Mouse (Mus musculus) heart, embryonic 15.5 days (tissue): ENCODE measurements at regions not wholly inside any gene's neighbourhood (a gene's known extent, or its start where the extent isn't known, plus 50 kb on each side); places are given as distances from the start of the nearest gene placed in this dataset.
"Not testable (repeated sequence)": the region's sequence is repeated elsewhere in the genome, so short reads cannot be mapped to it uniquely, and the experiment has no call there.

Experiments used
- ATAC-seq: fragments of 200-750 bp; cut with Nextera tagmentation; replicated peaks from 2 replicates; pipeline ENCODE4 v1.8.0; 2017; ENCODE audit warnings: low read depth, moderate TSS enrichment; ENCODE audit not compliant: insufficient number of reproducible peaks, insufficient read depth, low FRiP score
- H3K27ac ChIP-seq: fragments of 300-500 bp; sonication (generic); 2 replicates; pipeline ENCODE4 v1.5.1; 2015; ENCODE audit warnings: mild to moderate bottlenecking, inconsistent platforms
- H3K27me3 ChIP-seq: fragments of 300-500 bp; sonication (generic); 2 replicates; pipeline ENCODE4 v1.6.1; 2015; ENCODE audit warnings: inconsistent platforms
- H3K36me3 ChIP-seq: fragments of 300-500 bp; sonication (generic); 2 replicates; pipeline ENCODE4 v1.6.1; 2015; ENCODE audit warnings: mild to moderate bottlenecking, inconsistent platforms
- H3K4me1 ChIP-seq: fragments of 300-500 bp; sonication (generic); replicated peaks from 2 replicates; pipeline ENCODE4 v1.6.1; 2015; ENCODE audit warnings: inconsistent platforms
- H3K4me2 ChIP-seq: fragments of 300-500 bp; sonication (generic); 2 replicates; pipeline ENCODE4 v1.6.1; 2015; ENCODE audit warnings: inconsistent platforms, mild to moderate bottlenecking, moderate library complexity
- H3K4me3 ChIP-seq: fragments of 300-500 bp; sonication (generic); 2 replicates; pipeline ENCODE4 v1.5.1; 2015; ENCODE audit warnings: mild to moderate bottlenecking, inconsistent platforms
- H3K9ac ChIP-seq: fragments of 300-500 bp; sonication (generic); 2 replicates; pipeline ENCODE4 v1.6.1; 2015; ENCODE audit warnings: mild to moderate bottlenecking, inconsistent platforms
- H3K9me3 ChIP-seq: fragments of 300-500 bp; sonication (generic); replicated peaks from 2 replicates; pipeline ENCODE4 v1.6.1; 2016; ENCODE audit warnings: inconsistent platforms
- WGBS: fragments of 180-500 bp; shearing (Covaris S2); methylation state at CpG from one replicate; pipeline ENCODE4 v1.1.7; 2015; ENCODE audit warnings: mixed read lengths; 5-methylcytosine and 5-hydroxymethylcytosine counted together

- Histone ChIP-seq H3K9ac (no peak overlapping the region), H3K27me3 (no peaks in the 10 kb centered on the region), H3K4me3 (no peak overlapping the region), H3K9me3 (no peaks in the 10 kb centered on the region), H3K27ac (no peak overlapping the region), H3K4me1 (peaks cover 29% of the 10 kb centered on the region), H3K36me3 (no peaks in the 10 kb centered on the region), H3K4me2 (no peak overlapping the region)
- 60% methylated on average over 12 of the region's 12 CpGs for WGBS
- ATAC-seq = no peak
These were observed 162.3 kb downstream of the Bcl2l11 start for GRCm38 (mm10) chr2:128288138-128288551.

GRCm38 (mm10) chr2:128290609-128291008, 164.8 kb downstream of the Bcl2l11 start:
- Histone ChIP-seq H3K9ac (no peak overlapping the region), H3K4me3 (no peak overlapping the region), H3K9me3 (no peaks in the 10 kb centered on the region), H3K4me2 (no peak overlapping the region), H3K4me1 (peaks cover 13% of the 10 kb centered on the region), H3K36me3 (no peaks in the 10 kb centered on the region), H3K27me3 (no peaks in the 10 kb centered on the region), H3K27ac (no peak overlapping the region)
- WGBS = 87% methylated on average over 3 of the region's 3 CpGs
- ATAC-seq = no peak

- Histone ChIP-seq H3K27ac (no peak overlapping the region), H3K36me3 (no peaks in the 10 kb centered on the region), H3K9ac (no peak overlapping the region), H3K4me1 (peaks cover 11% of the 10 kb centered on the region; the same call in 1 of the 2 replicates), H3K27me3 (no peaks in the 10 kb centered on the region), H3K9me3 (no peaks in the 10 kb centered on the region), H3K4me3 (no peak overlapping the region), H3K4me2 (no peak overlapping the region)
- ATAC-seq = no peak
- WGBS = 66% methylated on average over 3 of the region's 3 CpGs
These were observed 168.8 kb downstream of the Bcl2l11 start for GRCm38 (mm10) chr2:128294610-128295009.

- H3K27me3 ChIP-seq = no peaks in the 10 kb centered on the region
- H3K27ac ChIP-seq = no peak overlapping the region
- H3K9me3 ChIP-seq = no peaks in the 10 kb centered on the region
- H3K4me3 ChIP-seq = no peak overlapping the region
- H3K4me1 ChIP-seq = peaks cover 11% of the 10 kb centered on the region; the same call in 1 of the 2 replicates
- H3K36me3 ChIP-seq = no peaks in the 10 kb centered on the region
- H3K4me2 ChIP-seq = no peak overlapping the region
- WGBS = 67% methylated on average over 11 of the region's 11 CpGs
- no peak overlapping the region for H3K9ac ChIP-seq
- no peak for ATAC-seq
These were observed 169.2 kb downstream of the Bcl2l11 start for GRCm38 (mm10) chr2:128295018-128295424.

- Histone ChIP-seq H3K36me3 (no peaks in the 10 kb centered on the region), H3K27me3 (no peaks in the 10 kb centered on the region), H3K4me3 (no peak overlapping the region), H3K27ac (no peak overlapping the region), H3K4me1 (peaks cover 11% of the 10 kb centered on the region; the same call in 1 of the 2 replicates), H3K4me2 (no peak overlapping the region), H3K9me3 (no peaks in the 10 kb centered on the region), H3K9ac (no peak overlapping the region)
- WGBS = 51% methylated on average over 3 of the region's 3 CpGs
- no peak for ATAC-seq
These were observed 169.9 kb downstream of the Bcl2l11 start for GRCm38 (mm10) chr2:128295726-128296234.

GRCm38 (mm10) chr2:128296423-128296822, 170.6 kb downstream of the Bcl2l11 start:
- not testable (repeated sequence) for ATAC-seq, H3K27ac ChIP-seq, H3K36me3 ChIP-seq, H3K9me3 ChIP-seq, H3K27me3 ChIP-seq, H3K4me2 ChIP-seq, H3K9ac ChIP-seq, H3K4me3 ChIP-seq
- H3K4me1 ChIP-seq = peaks cover 13% of the 10 kb centered on the region; the same call in 1 of the 2 replicates
- WGBS = 65% methylated on average over 5 of the region's 5 CpGs

- no peaks in the 10 kb centered on the region for H3K27me3 ChIP-seq
- no peak overlapping the region for H3K4me2 ChIP-seq
- peaks cover 15% of the 10 kb centered on the region; the same call in 1 of the 2 replicates for H3K4me1 ChIP-seq
- H3K27ac ChIP-seq = no peak overlapping the region
- H3K9ac ChIP-seq = no peak overlapping the region
- no peak; the same call in 1 of the 2 replicates for ATAC-seq
- WGBS = 28% methylated on average over 5 of the region's 5 CpGs
- no peaks in the 10 kb centered on the region for H3K36me3 ChIP-seq
- no peak overlapping the region for H3K4me3 ChIP-seq
- H3K9me3 ChIP-seq = no peaks in the 10 kb centered on the region
These were observed 171.1 kb downstream of the Bcl2l11 start for GRCm38 (mm10) chr2:128296897-128297296.

- no peak overlapping the region for H3K4me3 ChIP-seq
- no peaks in the 10 kb centered on the region for H3K27me3 ChIP-seq
- no peak overlapping the region for H3K27ac ChIP-seq
- H3K36me3 ChIP-seq = no peaks in the 10 kb centered on the region
- ATAC-seq = no peak
- H3K9ac ChIP-seq = no peak overlapping the region
- WGBS = 68% methylated on average over 5 of the region's 5 CpGs
- no peak overlapping the region for H3K4me2 ChIP-seq
- H3K4me1 ChIP-seq = peaks cover 15% of the 10 kb centered on the region; the same call in 1 of the 2 replicates
- H3K9me3 ChIP-seq = no peaks in the 10 kb centered on the region
These were observed 172.0 kb downstream of the Bcl2l11 start for GRCm38 (mm10) chr2:128297821-128298220.

- H3K4me1 ChIP-seq = peaks cover 15% of the 10 kb centered on the region; the same call in 1 of the 2 replicates
- ATAC-seq = no peak
- no peaks in the 10 kb centered on the region for H3K36me3 ChIP-seq
- H3K4me2 ChIP-seq = no peak overlapping the region
- no peak overlapping the region for H3K9ac ChIP-seq
- H3K9me3 ChIP-seq = no peaks in the 10 kb centered on the region
- 87% methylated on average over 8 of the region's 8 CpGs for WGBS
- no peaks in the 10 kb centered on the region for H3K27me3 ChIP-seq
- H3K27ac ChIP-seq = no peak overlapping the region
- no peak overlapping the region for H3K4me3 ChIP-seq
These were observed 173.2 kb downstream of the Bcl2l11 start for GRCm38 (mm10) chr2:128298996-128299395.

GRCm38 (mm10) chr2:128301709-128302108, 175.9 kb downstream of the Bcl2l11 start:
- no peak overlapping the region for H3K27ac ChIP-seq
- H3K9ac ChIP-seq = no peak overlapping the region
- no peaks in the 10 kb centered on the region for H3K9me3 ChIP-seq
- no peak for ATAC-seq
- no peaks in the 10 kb centered on the region for H3K36me3 ChIP-seq
- H3K27me3 ChIP-seq = no peaks in the 10 kb centered on the region
- H3K4me3 ChIP-seq = no peak overlapping the region
- peaks cover 9% of the 10 kb centered on the region for H3K4me1 ChIP-seq
- H3K4me2 ChIP-seq = no peak overlapping the region
- 24% methylated on average over 8 of the region's 8 CpGs for WGBS

GRCm38 (mm10) chr2:128304063-128304712, 178.3 kb downstream of the Bcl2l11 start:
- Histone ChIP-seq H3K4me2 (no peak overlapping the region), H3K9ac (no peak overlapping the region), H3K9me3 (no peaks in the 10 kb centered on the region), H3K27me3 (no peaks in the 10 kb centered on the region), H3K27ac (no peak overlapping the region), H3K36me3 (no peaks in the 10 kb centered on the region), H3K4me1 (peaks cover 10% of the 10 kb centered on the region; the same call in 1 of the 2 replicates), H3K4me3 (no peak overlapping the region)
- WGBS = 39% methylated on average over 12 of the region's 12 CpGs
- ATAC-seq = no peak

- peaks cover 22% of the 10 kb centered on the region for H3K4me1 ChIP-seq
- no peak for ATAC-seq
- H3K4me2 ChIP-seq = no peak overlapping the region
- WGBS = 45% methylated on average over 6 of the region's 6 CpGs
- H3K9me3 ChIP-seq = no peaks in the 10 kb centered on the region
- H3K36me3 ChIP-seq = no peaks in the 10 kb centered on the region
- no peak overlapping the region for H3K9ac ChIP-seq
- no peak overlapping the region for H3K27ac ChIP-seq
- no peaks in the 10 kb centered on the region for H3K27me3 ChIP-seq
- no peak overlapping the region for H3K4me3 ChIP-seq
These were observed 180.9 kb downstream of the Bcl2l11 start for GRCm38 (mm10) chr2:128306693-128307092.
